Mouse (Mus musculus) fibroblast of lung, adult 2 months (primary cell): Measurements from ENCODE around the gene Gstm6.
"Not testable (repeated sequence)": the region's sequence is repeated elsewhere in the genome, so short reads cannot be mapped to it uniquely, and the experiment has no call there.

Source experiments
- DNase-seq: peaks from one replicate; pipeline ENCODE4 v3.0.0-alpha.2; 2011; ENCODE audit warnings: low read depth

Gene Gstm6

GRCm38 (mm10) chr3:107943239-107943990, at the start of gene Gstm6:
Gstm6 (minus strand) TSS chr3:107943749.
- DNase-seq: no peak

- DNase-seq: peak; percentile 71
Observed at GRCm38 (mm10) chr3:107986041-107986562, 42.6 kb upstream of the Gstm6 start, which contains the start of gene Gstm2. Gstm2 (minus strand) TSS chr3:107986453.

- not testable (repeated sequence) for DNase-seq
Observed at GRCm38 (mm10) chr3:107985141-107985540, 41.6 kb upstream of the Gstm6 start.

GRCm38 (mm10) chr3:107984471-107984870, 40.9 kb upstream of the Gstm6 start:
- DNase-seq: no peak

GRCm38 (mm10) chr3:107983771-107984170, 40.2 kb upstream of the Gstm6 start:
- DNase-seq: no peak

GRCm38 (mm10) chr3:107982726-107983125, 39.2 kb upstream of the Gstm6 start:
- no peak for DNase-seq

GRCm38 (mm10) chr3:107981261-107981660, 37.7 kb upstream of the Gstm6 start:
- no peak for DNase-seq

GRCm38 (mm10) chr3:107977691-107978090, 34.1 kb upstream of the Gstm6 start:
- DNase-seq: no peak

- DNase-seq: no peak
Observed at GRCm38 (mm10) chr3:107974237-107974636, 30.7 kb upstream of the Gstm6 start.

- no peak for DNase-seq
Observed at GRCm38 (mm10) chr3:107972070-107972469, 28.5 kb upstream of the Gstm6 start.

- DNase-seq: not testable (repeated sequence)
Observed at GRCm38 (mm10) chr3:107971101-107971500, 27.6 kb upstream of the Gstm6 start.

GRCm38 (mm10) chr3:107968724-107969395, 25.3 kb upstream of the Gstm6 start, which contains the start of gene Gstm3:
Gstm3 (minus strand) TSS chr3:107969283.
- DNase-seq: no peak

GRCm38 (mm10) chr3:107966631-107967030, 23.1 kb upstream of the Gstm6 start:
- no peak for DNase-seq

GRCm38 (mm10) chr3:107965592-107965991, 22.0 kb upstream of the Gstm6 start:
- no peak for DNase-seq

GRCm38 (mm10) chr3:107964656-107965308, 21.2 kb upstream of the Gstm6 start:
- DNase-seq: no peak

GRCm38 (mm10) chr3:107964026-107964425, 20.5 kb upstream of the Gstm6 start:
- no peak for DNase-seq

GRCm38 (mm10) chr3:107955260-107955659, 11.7 kb upstream of the Gstm6 start:
- DNase-seq: not testable (repeated sequence)

GRCm38 (mm10) chr3:107953906-107954305, 10.4 kb upstream of the Gstm6 start:
- no peak for DNase-seq

GRCm38 (mm10) chr3:107953328-107953755, 9.8 kb upstream of the Gstm6 start:
- peak; percentile 30 for DNase-seq

- no peak for DNase-seq
Observed at GRCm38 (mm10) chr3:107950531-107950930, 7.0 kb upstream of the Gstm6 start.

GRCm38 (mm10) chr3:107949461-107949860, 5.9 kb upstream of the Gstm6 start:
- not testable (repeated sequence) for DNase-seq

- DNase-seq: no peak
Observed at GRCm38 (mm10) chr3:107945729-107946128, 2.2 kb upstream of the Gstm6 start.
